Mouse (Mus musculus): ENCODE results near the gene Arid3a. TPM values are rescaled to one million over a fixed set of nuclear protein-coding genes. Genes with fewer than 3 reads are reported as not detected.
"Not testable (repeated sequence)": the region's sequence is repeated elsewhere in the genome, so short reads cannot be mapped to it uniquely, and the experiment has no call there.

Arid3a gene
- polyA plus RNA-seq, 1 experiment from 2014 or later: 6.2 TPM

DNA sequence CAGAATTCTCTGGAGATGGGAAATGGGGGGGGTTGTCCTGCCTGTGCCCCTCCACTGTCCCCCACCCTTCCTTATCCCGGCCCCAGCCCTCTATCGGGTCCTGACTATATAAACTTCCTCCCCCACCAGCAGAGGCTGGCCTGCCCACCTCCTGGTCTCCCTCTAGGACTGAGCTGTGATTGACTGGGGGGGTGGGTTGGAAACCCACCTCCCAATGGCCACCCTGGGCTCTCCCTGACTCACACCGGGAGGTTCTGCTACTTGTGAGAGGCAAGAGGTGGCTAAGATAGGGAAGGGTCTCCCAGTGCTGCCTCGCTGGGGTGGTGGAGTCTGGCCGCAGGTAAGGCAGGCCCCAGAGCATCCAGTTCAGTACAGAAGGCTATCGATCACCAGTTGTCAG lies 20.7 kb downstream of the Arid3a start:
- Histone ChIP-seq H3K4me3 (ENCODE audit: low read depth, low read length) (no peak overlapping the region), H3K27me3 (ENCODE audit: control insufficient read depth, insufficient read depth, low read length) (no peaks in the 10 kb centered on the region), H3K27ac (ENCODE audit: low read depth, low read length) (no peak overlapping the region; the same call in 1 of the 2 replicates)

DNA sequence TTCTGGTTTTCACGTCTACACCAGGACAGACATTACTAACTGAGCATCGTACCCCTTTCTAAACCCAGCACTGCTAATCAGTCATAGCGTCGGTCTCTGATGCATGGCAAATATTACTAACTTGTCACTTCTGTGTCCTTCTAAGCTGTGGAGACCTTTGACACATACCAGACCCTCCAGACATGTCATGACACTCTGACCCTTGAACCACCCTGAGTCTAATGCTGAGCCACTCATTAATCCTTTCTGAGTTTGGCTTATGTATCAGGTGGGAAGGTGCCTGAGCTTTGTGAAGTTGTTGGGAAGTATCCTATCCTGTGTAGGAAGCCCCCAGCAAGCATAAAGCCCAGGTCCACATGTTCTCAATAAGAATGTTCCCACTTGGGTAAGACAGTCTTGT lies 23.0 kb downstream of the Arid3a start:
- no peak for DNase-seq (ENCODE audit: low spot score, missing footprints)
- Histone ChIP-seq H3K27me3 (ENCODE audit: control insufficient read depth, insufficient read depth, low read length) (no peaks in the 10 kb centered on the region; the same call in 1 of the 2 replicates), H3K4me3 (ENCODE audit: low read depth, low read length) (no peak overlapping the region), H3K4me2 (no peak overlapping the region), H3K4me1 (ENCODE audit: control insufficient read depth, insufficient read depth, low read length) (peaks cover 19% of the 10 kb centered on the region), H3K36me3 (ENCODE audit: control insufficient read depth, insufficient read depth, low read length) (no peaks in the 10 kb centered on the region), H3K9ac (ENCODE audit: low read length) (no peak overlapping the region), H3K27ac (ENCODE audit: low read depth, low read length) (no peak overlapping the region), H3K9me3 (ENCODE audit: control insufficient read depth, low read length) (no peaks in the 10 kb centered on the region)
- 93% methylated on average over 4 of the region's 4 CpGs for WGBS
- no peak for ATAC-seq (ENCODE audit: low FRiP score)

More for the DNA sequence above, 20.7 kb downstream of the Arid3a start:
- no peak for ATAC-seq (ENCODE audit: low FRiP score)
- no peak overlapping the region for H3K9ac ChIP-seq (ENCODE audit: low read length)
- H3K4me2 ChIP-seq: no peak overlapping the region
- no peaks in the 10 kb centered on the region for H3K9me3 ChIP-seq (ENCODE audit: control insufficient read depth, low read length)
- no peak for DNase-seq (ENCODE audit: low spot score, missing footprints)
- peaks cover 23% of the 10 kb centered on the region for H3K4me1 ChIP-seq (ENCODE audit: control insufficient read depth, insufficient read depth, low read length)
- no peaks in the 10 kb centered on the region for H3K36me3 ChIP-seq (ENCODE audit: control insufficient read depth, insufficient read depth, low read length)
- WGBS: 84% methylated on average over 6 of the region's 6 CpGs

DNA sequence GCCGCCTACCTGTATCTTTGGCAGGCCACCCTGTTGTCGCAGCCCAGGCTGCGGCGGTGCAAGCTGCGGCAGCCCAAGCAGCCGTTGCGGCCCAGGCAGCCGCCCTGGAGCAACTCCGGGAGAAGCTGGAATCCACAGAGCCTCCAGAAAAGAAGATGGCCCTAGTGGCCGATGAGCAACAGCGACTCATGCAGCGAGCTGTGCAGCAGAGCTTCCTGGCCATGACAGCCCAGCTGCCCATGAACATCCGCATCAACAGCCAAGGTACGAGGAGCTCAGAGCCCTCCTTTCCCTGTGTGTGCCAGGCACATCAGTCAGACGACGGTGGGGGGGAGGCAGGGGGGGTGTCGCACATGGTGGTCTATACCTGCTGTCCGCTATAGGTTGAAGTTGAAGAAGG lies 23.8 kb downstream of the Arid3a start:
- DNase-seq (ENCODE audit: low spot score, missing footprints): no peak
- 86% methylated on average over 18 of the region's 18 CpGs for WGBS
- H3K9ac ChIP-seq (ENCODE audit: low read length): no peak overlapping the region
- no peak overlapping the region for H3K4me2 ChIP-seq
- no peak overlapping the region for H3K4me3 ChIP-seq (ENCODE audit: low read depth, low read length)
- no peaks in the 10 kb centered on the region for H3K9me3 ChIP-seq (ENCODE audit: control insufficient read depth, low read length)
- H3K27ac ChIP-seq (ENCODE audit: low read depth, low read length): no peak overlapping the region
- no peaks in the 10 kb centered on the region for H3K36me3 ChIP-seq (ENCODE audit: control insufficient read depth, insufficient read depth, low read length)
- H3K27me3 ChIP-seq (ENCODE audit: control insufficient read depth, insufficient read depth, low read length): no peaks in the 10 kb centered on the region; the same call in 1 of the 2 replicates
- H3K4me1 ChIP-seq (ENCODE audit: control insufficient read depth, insufficient read depth, low read length): peaks cover 16% of the 10 kb centered on the region
- no peak for ATAC-seq (ENCODE audit: low FRiP score)

DNA sequence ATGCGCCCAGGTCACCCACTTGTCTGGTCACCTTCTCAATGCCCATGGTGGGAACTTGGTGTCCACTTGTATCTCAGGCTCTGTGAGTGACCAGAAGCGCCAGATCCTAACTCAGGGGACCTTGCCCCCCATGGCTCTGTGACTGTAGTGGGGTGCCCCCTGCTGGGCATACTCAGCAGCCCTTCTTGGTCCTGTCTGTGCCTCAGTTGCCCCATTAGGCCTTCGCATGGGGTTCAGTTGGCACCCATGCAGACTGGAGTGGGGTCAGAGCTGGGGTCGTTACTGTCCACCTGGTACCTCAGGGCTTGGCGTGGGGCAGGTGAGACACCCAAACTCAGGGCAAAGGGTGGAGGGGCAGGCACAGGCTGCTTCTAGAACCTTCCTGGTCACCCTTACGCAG lies 27.1 kb downstream of the Arid3a start:
- no peak overlapping the region for H3K27ac ChIP-seq (ENCODE audit: low read depth, low read length)
- DNase-seq (ENCODE audit: low spot score, missing footprints): no peak
- H3K9me3 ChIP-seq (ENCODE audit: control insufficient read depth, low read length): no peaks in the 10 kb centered on the region
- 0 out of 2 replicates have a peak, but pooled peaks cover 2% of the 10 kb centered on the region for H3K4me1 ChIP-seq (ENCODE audit: control insufficient read depth, insufficient read depth, low read length)
- no peak overlapping the region for H3K4me3 ChIP-seq (ENCODE audit: low read depth, low read length)
- H3K27me3 ChIP-seq (ENCODE audit: control insufficient read depth, insufficient read depth, low read length): no peaks in the 10 kb centered on the region; the same call in 1 of the 2 replicates
- no peak for ATAC-seq (ENCODE audit: low FRiP score)
- no peak overlapping the region for H3K9ac ChIP-seq (ENCODE audit: low read length)
- 87% methylated on average over 6 of the region's 6 CpGs for WGBS
- no peak overlapping the region for H3K4me2 ChIP-seq
- H3K36me3 ChIP-seq (ENCODE audit: control insufficient read depth, insufficient read depth, low read length): no peaks in the 10 kb centered on the region

DNA sequence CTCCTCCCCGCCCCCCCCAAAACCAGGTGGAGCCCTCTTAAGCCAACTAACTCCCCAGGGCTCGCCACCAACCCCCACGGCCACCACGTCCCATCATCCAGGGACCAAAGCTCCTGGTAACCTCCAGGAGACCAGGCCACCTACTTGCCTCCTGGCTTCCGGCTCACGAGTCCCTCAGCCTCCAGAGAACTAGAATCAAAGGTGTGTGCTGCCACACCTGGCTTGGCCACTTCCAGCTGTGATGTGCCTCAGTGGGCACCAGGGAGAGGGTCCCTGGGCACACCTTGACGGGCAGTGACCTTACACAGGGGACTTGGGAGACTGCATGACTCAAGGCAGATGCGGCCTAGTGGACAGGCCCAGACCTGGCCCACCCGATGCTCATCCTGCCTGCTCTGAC lies 28.8 kb downstream of the Arid3a start:
- ATAC-seq (ENCODE audit: low FRiP score): no peak
- Histone ChIP-seq H3K9ac (ENCODE audit: low read length) (no peak overlapping the region), H3K27ac (ENCODE audit: low read depth, low read length) (no peak overlapping the region), H3K36me3 (ENCODE audit: control insufficient read depth, insufficient read depth, low read length) (no peaks in the 10 kb centered on the region), H3K9me3 (ENCODE audit: control insufficient read depth, low read length) (no peaks in the 10 kb centered on the region), H3K27me3 (ENCODE audit: control insufficient read depth, insufficient read depth, low read length) (no peaks in the 10 kb centered on the region; the same call in 1 of the 2 replicates), H3K4me3 (ENCODE audit: low read depth, low read length) (no peak overlapping the region), H3K4me1 (ENCODE audit: control insufficient read depth, insufficient read depth, low read length) (peaks cover 6% of the 10 kb centered on the region), H3K4me2 (no peak overlapping the region)
- 70% methylated on average over 9 of the region's 9 CpGs for WGBS
- no peak for DNase-seq (ENCODE audit: low spot score, missing footprints)

DNA sequence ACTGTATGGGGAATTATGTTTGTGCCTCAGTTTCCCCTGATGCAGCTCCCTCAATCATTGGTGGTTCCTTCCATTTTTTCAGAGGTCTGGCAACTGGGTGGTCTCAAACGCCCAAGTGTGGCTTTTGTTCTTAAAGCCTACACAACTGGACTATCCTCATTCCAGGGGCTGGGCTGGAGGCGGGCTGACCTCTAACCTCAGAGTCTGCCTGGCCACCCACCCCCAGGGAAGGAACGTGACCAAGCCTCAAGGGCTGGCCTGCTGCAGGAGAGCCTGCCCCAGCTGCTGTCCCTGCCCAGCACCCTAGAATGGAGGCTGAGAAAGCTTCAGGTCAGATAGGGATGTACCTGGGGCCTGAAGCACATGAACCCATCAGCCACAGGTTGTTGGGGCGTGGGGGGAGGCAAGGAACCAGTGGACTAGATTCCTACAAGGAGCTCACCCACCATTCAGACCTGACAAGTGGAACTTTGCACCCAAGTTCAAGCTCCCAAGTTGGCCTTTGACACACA lies 29.9 kb downstream of the Arid3a start:
- ATAC-seq (ENCODE audit: low FRiP score) (no peak), DNase-seq (ENCODE audit: low spot score, missing footprints) (no peak)
- no peaks in the 10 kb centered on the region; the same call in 1 of the 2 replicates for H3K27me3 ChIP-seq (ENCODE audit: control insufficient read depth, insufficient read depth, low read length)
- 10% methylated on average over 4 of the region's 4 CpGs for WGBS
- no peaks in the 10 kb centered on the region for H3K9me3 ChIP-seq (ENCODE audit: control insufficient read depth, low read length)
- no peak overlapping the region for H3K27ac ChIP-seq (ENCODE audit: low read depth, low read length)
- H3K4me1 ChIP-seq (ENCODE audit: control insufficient read depth, insufficient read depth, low read length): peaks cover 10% of the 10 kb centered on the region
- no peak overlapping the region for H3K4me2 ChIP-seq
- peaks cover 4% of the 10 kb centered on the region; the same call in 1 of the 2 replicates for H3K36me3 ChIP-seq (ENCODE audit: control insufficient read depth, insufficient read depth, low read length)
- no peak overlapping the region for H3K4me3 ChIP-seq (ENCODE audit: low read depth, low read length)
- H3K9ac ChIP-seq (ENCODE audit: low read length): no peak overlapping the region

DNA sequence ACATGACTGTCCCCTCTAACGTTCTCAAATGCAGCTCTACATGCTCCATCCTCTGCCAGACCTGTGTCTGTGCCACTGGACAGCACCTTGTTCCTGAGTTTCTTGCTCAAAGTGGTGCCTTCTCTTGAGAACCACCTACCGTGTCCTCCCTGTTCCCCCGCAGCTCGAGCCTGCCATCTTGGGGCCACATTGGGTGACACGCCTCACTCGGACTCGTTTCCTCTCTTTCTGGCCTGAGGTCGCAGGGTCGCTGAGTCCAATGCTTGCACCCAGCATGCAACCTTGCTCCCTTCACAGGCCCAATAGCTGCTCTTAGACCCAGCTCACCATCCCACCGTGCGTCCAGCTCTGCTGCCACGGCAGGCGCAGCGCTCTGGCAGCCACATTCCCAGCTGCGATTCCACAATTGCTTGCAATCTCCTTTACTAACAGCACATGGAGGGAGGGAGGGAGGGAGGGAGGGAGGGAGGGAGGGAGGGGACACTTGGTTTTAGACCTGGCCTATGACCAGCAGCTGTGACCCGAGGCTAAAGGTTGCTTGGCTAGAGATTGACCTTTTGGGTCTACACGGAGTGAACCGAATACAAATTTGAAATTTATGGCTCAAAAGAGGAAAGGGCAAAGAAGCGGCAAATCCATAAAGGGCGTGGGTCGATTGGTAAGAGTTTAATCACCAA lies 31.4 kb downstream of the Arid3a start:
- no peaks in the 10 kb centered on the region; the same call in 1 of the 2 replicates for H3K27me3 ChIP-seq (ENCODE audit: control insufficient read depth, insufficient read depth, low read length)
- H3K4me3 ChIP-seq (ENCODE audit: low read depth, low read length): no peak overlapping the region
- H3K9ac ChIP-seq (ENCODE audit: low read length): no peak overlapping the region
- DNase-seq (ENCODE audit: low spot score, missing footprints): peak; percentile 96
- 0 out of 2 replicates have a peak overlapping the region, but pooled peaks have one; percentile 10 for H3K4me2 ChIP-seq
- ATAC-seq (ENCODE audit: low FRiP score): no peak
- H3K36me3 ChIP-seq (ENCODE audit: control insufficient read depth, insufficient read depth, low read length): peaks cover 9% of the 10 kb centered on the region
- peaks cover 10% of the 10 kb centered on the region for H3K4me1 ChIP-seq (ENCODE audit: control insufficient read depth, insufficient read depth, low read length)
- H3K9me3 ChIP-seq (ENCODE audit: control insufficient read depth, low read length): no peaks in the 10 kb centered on the region
- 12% methylated on average over 21 of the region's 21 CpGs for WGBS
- no peak overlapping the region for H3K27ac ChIP-seq (ENCODE audit: low read depth, low read length)

DNA sequence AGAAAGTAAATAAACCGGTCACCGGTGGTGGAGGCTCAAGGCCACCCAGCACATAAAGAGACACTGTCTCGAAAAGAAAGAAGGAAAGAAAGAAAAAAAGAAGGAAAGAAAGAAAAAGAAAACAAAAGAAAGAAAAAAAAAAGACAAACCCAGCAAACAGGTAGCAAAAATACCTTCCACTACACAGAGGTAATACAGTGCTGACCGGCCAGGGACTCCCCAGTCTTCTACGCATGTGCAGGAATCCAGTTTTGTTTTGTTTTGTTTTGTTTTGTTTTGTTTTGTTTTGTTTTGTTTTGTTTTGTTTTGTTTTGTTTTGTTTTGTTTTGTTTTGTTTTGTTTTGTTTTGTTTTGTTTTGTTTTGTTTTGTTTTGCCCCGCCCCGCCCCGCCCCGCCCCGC lies 32.6 kb downstream of the Arid3a start:
- DNase-seq (ENCODE audit: low spot score, missing footprints); H3K27ac ChIP-seq (ENCODE audit: low read depth, low read length); ATAC-seq (ENCODE audit: low FRiP score): not testable (repeated sequence)

DNA sequence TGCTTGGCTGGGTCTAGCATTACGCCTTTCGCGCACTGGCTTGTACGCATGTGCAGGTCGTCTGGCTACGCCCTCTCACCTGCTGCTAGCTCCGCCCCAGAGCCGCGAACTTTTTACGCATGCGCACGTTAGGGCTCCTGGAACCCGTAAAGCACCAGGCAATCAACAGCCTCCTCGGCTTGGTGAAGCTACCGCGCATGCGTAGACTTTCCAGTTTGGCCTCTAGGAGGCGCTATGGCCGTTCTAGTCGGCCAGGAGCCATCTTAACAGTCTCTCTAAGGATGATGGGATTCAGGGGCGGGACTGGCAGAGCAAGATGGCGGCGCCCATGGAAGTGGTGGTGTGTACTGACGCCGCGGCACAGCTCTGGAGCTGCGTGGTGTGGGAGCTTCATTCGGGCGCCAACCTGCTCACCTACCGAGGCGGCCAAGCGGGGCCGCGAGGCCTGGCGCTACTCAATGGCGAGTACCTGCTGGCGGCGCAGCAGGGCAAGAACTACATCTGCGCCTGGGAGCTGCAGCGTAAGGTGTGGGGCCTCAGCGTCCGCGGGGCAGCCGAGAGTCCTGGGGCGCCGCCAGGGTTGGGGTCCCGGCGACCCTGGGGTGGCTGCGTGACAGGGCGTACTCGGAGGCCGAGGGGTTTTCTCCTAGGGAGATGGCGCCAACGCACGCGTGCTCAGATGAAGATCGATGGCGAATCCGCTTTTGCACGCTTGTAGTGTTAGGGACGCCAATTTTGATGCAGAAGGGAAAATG lies 33.2 kb downstream of the Arid3a start, which contains the start of gene Wdr18:
Gene Wdr18 (plus strand): TSS at position 306 of the 755 bp plus-strand sequence.
- Histone ChIP-seq H3K27ac (ENCODE audit: low read depth, low read length) (no peak within 1 kb of the TSS), H3K4me1 (ENCODE audit: control insufficient read depth, insufficient read depth, low read length) (peaks cover 10% of the 10 kb centered on the region), H3K9me3 (ENCODE audit: control insufficient read depth, low read length) (no peaks in the 10 kb centered on the region), H3K36me3 (ENCODE audit: control insufficient read depth, insufficient read depth, low read length) (peaks cover 15% of the 10 kb centered on the region), H3K27me3 (ENCODE audit: control insufficient read depth, insufficient read depth, low read length) (no peaks in the 10 kb centered on the region; the same call in 1 of the 2 replicates), H3K9ac (ENCODE audit: low read length) (peak within 1 kb of the TSS; percentile 86), H3K4me3 (ENCODE audit: low read depth, low read length) (peak within 1 kb of the TSS; percentile 94), H3K4me2 (peak within 1 kb of the TSS; percentile 81)
- ATAC-seq (ENCODE audit: low FRiP score): peak; percentile 97
- under 1% methylated on average over 61 of the region's 61 CpGs for WGBS
- peak; percentile 100 for DNase-seq (ENCODE audit: low spot score, missing footprints)

More for the DNA sequence above, 32.6 kb downstream of the Arid3a start:
- H3K27me3 ChIP-seq (ENCODE audit: control insufficient read depth, insufficient read depth, low read length); H3K9me3 ChIP-seq (ENCODE audit: control insufficient read depth, low read length); H3K9ac ChIP-seq (ENCODE audit: low read length); H3K4me3 ChIP-seq (ENCODE audit: low read depth, low read length); H3K36me3 ChIP-seq (ENCODE audit: control insufficient read depth, insufficient read depth, low read length): not testable (repeated sequence)
- H3K4me1 ChIP-seq (ENCODE audit: control insufficient read depth, insufficient read depth, low read length): peaks cover 10% of the 10 kb centered on the region
- H3K4me2 ChIP-seq: peak overlapping the region; percentile 20
- 37% methylated on average over 10 of the region's 10 CpGs for WGBS
